Mouse (Mus musculus): ENCODE data around the gene Rtbdn. TPM values are rescaled to one million over a fixed set of nuclear protein-coding genes. Genes with fewer than 3 reads are reported as not detected.

The Rtbdn gene
- polyA plus RNA-seq, 1 experiment: not detected

- Histone ChIP-seq H3K9me3 (replicated peaks; ENCODE audit: control insufficient read depth, insufficient read depth, low read length, poor library complexity, severe bottlenecking) (no peaks in the 10 kb centered on the region), H3K27me3 (ENCODE audit: control insufficient read depth, insufficient read depth, low read length, poor library complexity, severe bottlenecking) (peaks cover 14% of the 10 kb centered on the region)
These were observed 1.6 kb upstream of the Rtbdn start for GRCm38 (mm10) chr8:84945235-84945632.

GRCm38 (mm10) chr8:84945633-84946527 is 911 bp upstream of the Rtbdn start:
- TF ChIP-seq CTCF (IDR thresholded peaks at IDR 0.05; ENCODE audit: low read depth, low read length) (peak; percentile 61), POLR2A (IDR thresholded peaks at IDR 0.05; ENCODE audit: insufficient read depth, low read length) (no peak)

More at GRCm38 (mm10) chr8:84945235-84945632, 1.6 kb upstream of the Rtbdn start:
- Histone ChIP-seq H3K4me1 (ENCODE audit: control insufficient read depth, insufficient read depth, low read length) (no peaks in the 10 kb centered on the region), H3K36me3 (ENCODE audit: control insufficient read depth, insufficient read depth, low read length, poor library complexity, severe bottlenecking) (no peaks in the 10 kb centered on the region), H3K4me3 (ENCODE audit: low read depth, low read length) (peak overlapping the region; percentile 14), H3K9ac (ENCODE audit: low read depth, poor library complexity, severe bottlenecking) (no peak overlapping the region), H3K27ac (ENCODE audit: insufficient read depth, low read length) (no peak overlapping the region)
- no peak for TF ChIP-seq POLR2A (IDR thresholded peaks at IDR 0.05; ENCODE audit: insufficient read depth, low read length)
- TF ChIP-seq EP300 (IDR thresholded peaks at IDR 0.05; ENCODE audit: insufficient read depth, low read depth, low read length): no peak
- TF ChIP-seq CTCF (IDR thresholded peaks at IDR 0.05; ENCODE audit: low read depth, low read length): no peak

GRCm38 (mm10) chr8:84947241-84947545 is 402 bp downstream of the Rtbdn start:
- Histone ChIP-seq H3K9ac (ENCODE audit: low read depth, poor library complexity, severe bottlenecking) (no peak overlapping the region), H3K4me1 (ENCODE audit: control insufficient read depth, insufficient read depth, low read length) (no peaks in the 10 kb centered on the region), H3K36me3 (ENCODE audit: control insufficient read depth, insufficient read depth, low read length, poor library complexity, severe bottlenecking) (no peaks in the 10 kb centered on the region), H3K27ac (ENCODE audit: insufficient read depth, low read length) (no peak overlapping the region), H3K27me3 (ENCODE audit: control insufficient read depth, insufficient read depth, low read length, poor library complexity, severe bottlenecking) (peaks cover 14% of the 10 kb centered on the region; the same call in 1 of the 2 replicates), H3K9me3 (replicated peaks; ENCODE audit: control insufficient read depth, insufficient read depth, low read length, poor library complexity, severe bottlenecking) (no peaks in the 10 kb centered on the region), H3K4me3 (ENCODE audit: low read depth, low read length) (no peak overlapping the region)
- no peak for TF ChIP-seq POLR2A (IDR thresholded peaks at IDR 0.05; ENCODE audit: insufficient read depth, low read length)
- no peak for TF ChIP-seq EP300 (IDR thresholded peaks at IDR 0.05; ENCODE audit: insufficient read depth, low read depth, low read length)
- no peak for TF ChIP-seq CTCF (IDR thresholded peaks at IDR 0.05; ENCODE audit: low read depth, low read length)

More at GRCm38 (mm10) chr8:84945633-84946527, 911 bp upstream of the Rtbdn start:
- Histone ChIP-seq H3K4me3 (ENCODE audit: low read depth, low read length) (peak overlapping the region; percentile 59), H3K27ac (ENCODE audit: insufficient read depth, low read length) (no peak overlapping the region), H3K9ac (ENCODE audit: low read depth, poor library complexity, severe bottlenecking) (peak overlapping the region; percentile 81), H3K9me3 (replicated peaks; ENCODE audit: control insufficient read depth, insufficient read depth, low read length, poor library complexity, severe bottlenecking) (no peaks in the 10 kb centered on the region), H3K4me1 (ENCODE audit: control insufficient read depth, insufficient read depth, low read length) (no peaks in the 10 kb centered on the region), H3K36me3 (ENCODE audit: control insufficient read depth, insufficient read depth, low read length, poor library complexity, severe bottlenecking) (no peaks in the 10 kb centered on the region), H3K27me3 (ENCODE audit: control insufficient read depth, insufficient read depth, low read length, poor library complexity, severe bottlenecking) (peaks cover 14% of the 10 kb centered on the region)

GRCm38 (mm10) chr8:84949753-84950152 is 3.0 kb downstream of the Rtbdn start:
- no peaks in the 10 kb centered on the region for H3K36me3 ChIP-seq (ENCODE audit: control insufficient read depth, insufficient read depth, low read length, poor library complexity, severe bottlenecking)
- H3K9me3 ChIP-seq (replicated peaks; ENCODE audit: control insufficient read depth, insufficient read depth, low read length, poor library complexity, severe bottlenecking): no peaks in the 10 kb centered on the region
- no peak overlapping the region for H3K4me3 ChIP-seq (ENCODE audit: low read depth, low read length)
- no peak overlapping the region for H3K9ac ChIP-seq (ENCODE audit: low read depth, poor library complexity, severe bottlenecking)
- no peak for TF ChIP-seq POLR2A (IDR thresholded peaks at IDR 0.05; ENCODE audit: insufficient read depth, low read length)
- no peak for TF ChIP-seq CTCF (IDR thresholded peaks at IDR 0.05; ENCODE audit: low read depth, low read length)
- TF ChIP-seq EP300 (IDR thresholded peaks at IDR 0.05; ENCODE audit: insufficient read depth, low read depth, low read length): no peak
- no peak overlapping the region for H3K27ac ChIP-seq (ENCODE audit: insufficient read depth, low read length)
- H3K27me3 ChIP-seq (ENCODE audit: control insufficient read depth, insufficient read depth, low read length, poor library complexity, severe bottlenecking): peaks cover 14% of the 10 kb centered on the region; the same call in 1 of the 2 replicates
- H3K4me1 ChIP-seq (ENCODE audit: control insufficient read depth, insufficient read depth, low read length): no peaks in the 10 kb centered on the region

GRCm38 (mm10) chr8:84952612-84953255 is 5.9 kb downstream of the Rtbdn start:
- H3K4me1 ChIP-seq (ENCODE audit: control insufficient read depth, insufficient read depth, low read length): no peaks in the 10 kb centered on the region
- TF ChIP-seq CTCF (IDR thresholded peaks at IDR 0.05; ENCODE audit: low read depth, low read length): no peak
- TF ChIP-seq EP300 (IDR thresholded peaks at IDR 0.05; ENCODE audit: insufficient read depth, low read depth, low read length): no peak
- TF ChIP-seq POLR2A (IDR thresholded peaks at IDR 0.05; ENCODE audit: insufficient read depth, low read length): no peak
- no peaks in the 10 kb centered on the region for H3K9me3 ChIP-seq (replicated peaks; ENCODE audit: control insufficient read depth, insufficient read depth, low read length, poor library complexity, severe bottlenecking)
- H3K27ac ChIP-seq (ENCODE audit: insufficient read depth, low read length): 0 out of 2 replicates have a peak overlapping the region, but pooled peaks have one; percentile 9
- H3K9ac ChIP-seq (ENCODE audit: low read depth, poor library complexity, severe bottlenecking): peak overlapping the region; percentile 32
- H3K4me3 ChIP-seq (ENCODE audit: low read depth, low read length): peak overlapping the region; percentile 48
- H3K27me3 ChIP-seq (ENCODE audit: control insufficient read depth, insufficient read depth, low read length, poor library complexity, severe bottlenecking): no peaks in the 10 kb centered on the region
- peaks cover 6% of the 10 kb centered on the region for H3K36me3 ChIP-seq (ENCODE audit: control insufficient read depth, insufficient read depth, low read length, poor library complexity, severe bottlenecking)

- Histone ChIP-seq H3K9me3 (replicated peaks; ENCODE audit: control insufficient read depth, insufficient read depth, low read length, poor library complexity, severe bottlenecking) (no peaks in the 10 kb centered on the region), H3K27me3 (ENCODE audit: control insufficient read depth, insufficient read depth, low read length, poor library complexity, severe bottlenecking) (no peaks in the 10 kb centered on the region), H3K4me1 (ENCODE audit: control insufficient read depth, insufficient read depth, low read length) (no peaks in the 10 kb centered on the region), H3K36me3 (ENCODE audit: control insufficient read depth, insufficient read depth, low read length, poor library complexity, severe bottlenecking) (peaks cover 34% of the 10 kb centered on the region), H3K4me3 (ENCODE audit: low read depth, low read length) (no peak overlapping the region), H3K27ac (ENCODE audit: insufficient read depth, low read length) (no peak overlapping the region), H3K9ac (ENCODE audit: low read depth, poor library complexity, severe bottlenecking) (no peak overlapping the region)
- TF ChIP-seq CTCF (IDR thresholded peaks at IDR 0.05; ENCODE audit: low read depth, low read length): peak; percentile 77
- TF ChIP-seq EP300 (IDR thresholded peaks at IDR 0.05; ENCODE audit: insufficient read depth, low read depth, low read length): no peak
- no peak for TF ChIP-seq POLR2A (IDR thresholded peaks at IDR 0.05; ENCODE audit: insufficient read depth, low read length)
These were observed 10.0 kb downstream of the Rtbdn start for GRCm38 (mm10) chr8:84956768-84957167.

Measured in ES-Bruce4 (cell line).